20 mouse cellular contexts compared by ENCODE assay signal in genomic region chr4:57799297-57799696, GRCm38 (mm10).
DNase-seq lines count a peak whose midpoint lies in the region; ATAC-seq lines count a peak whose summit lies in the region.
"Had no signal": no experiment of that assay in that cellular context is flagged by ENCODE, and none has a peak within 500 bp of the region (broad histone marks: within the 10 kb centered on the region; RNA-seq: fewer than 3 reads in every experiment).

No protein-coding gene starts in this region.

- peak; percentile 79 for ATAC-seq in liver, embryonic 11.5 days (replicated peaks; ENCODE audit: low FRiP score)
- ATAC-seq in liver, embryonic 13.5 days (ENCODE audit: low read depth) = peak; percentile 74
- ATAC-seq in megakaryocyte-erythroid progenitor cell, adult 5-6 weeks (replicated peaks; ENCODE audit: low FRiP score, low TSS enrichment, poor library complexity, severe bottlenecking) = peak; percentile 67
- no peak for ATAC-seq in kidney, embryonic 15.5 days (replicated peaks; ENCODE audit: low FRiP score)
- ATAC-seq: forebrain, postnatal 0 days had no signal

- H3K4me3 ChIP-seq in heart, embryonic 10.5 days = no peak overlapping the region
- no peak overlapping the region for H3K4me3 ChIP-seq in liver, embryonic 11.5 days (ENCODE audit: low read depth, low read length)
- H3K4me3 ChIP-seq in liver, embryonic 13.5 days (replicated peaks) = no peak overlapping the region
- H3K4me3 ChIP-seq in kidney, embryonic 15.5 days (replicated peaks) = no peak overlapping the region
- H3K4me3 ChIP-seq: embryonic facial prominence, embryonic 13.5 days; gastrocnemius, adult 2 months; hindbrain, embryonic 15.5 days; limb, embryonic 12.5 days; midbrain, embryonic 13.5 days had no signal

- H3K9me3 ChIP-seq in heart, embryonic 10.5 days = no peaks in the 10 kb centered on the region
- no peaks in the 10 kb centered on the region for H3K9me3 ChIP-seq in liver, embryonic 11.5 days (ENCODE audit: control insufficient read depth, low read length)
- no peaks in the 10 kb centered on the region for H3K9me3 ChIP-seq in liver, embryonic 13.5 days (replicated peaks)
- H3K9me3 ChIP-seq in kidney, embryonic 15.5 days (replicated peaks) = no peaks in the 10 kb centered on the region
- H3K9me3 ChIP-seq: embryonic facial prominence, embryonic 13.5 days; hindbrain, embryonic 15.5 days; limb, embryonic 12.5 days; midbrain, embryonic 13.5 days had no signal

- no peak for DNase-seq in heart, embryonic 10.5 days (ENCODE audit: low spot score)
- DNase-seq in heart, postnatal 36 days = no peak
- no peak for DNase-seq in liver, embryonic 11.5 days (ENCODE audit: low spot score)
- DNase-seq in liver = no peak
- peak; percentile 17 for DNase-seq in liver, embryonic 13.5 days
- no peak for DNase-seq in urinary bladder, adult 18-20 months (ENCODE audit: low spot score in 2 of 2)
- DNase-seq: adrenal gland, adult 2 months; B cell, adult 2 months; cerebellum, postnatal 10 days; forebrain, postnatal 0 days; gastrocnemius, adult 2 months; lung, embryonic 14.5 days; lung, postnatal 4 days; thymus, postnatal 14 days had no signal

- WGBS in heart, embryonic 10.5 days = 26% methylated on average over 1 of the region's 1 CpGs
- WGBS in liver, embryonic 11.5 days = 18% methylated on average over 1 of the region's 1 CpGs
- 5% methylated on average over 1 of the region's 1 CpGs for WGBS in liver, embryonic 13.5 days (ENCODE audit: insufficient replicate concordance)
- 74% methylated on average over 1 of the region's 1 CpGs for WGBS in kidney, embryonic 15.5 days

- H3K4me2 ChIP-seq in liver, embryonic 11.5 days = peak overlapping the region; percentile 24; the same call in 1 of the 2 replicates
- peak overlapping the region; percentile 33 for H3K4me2 ChIP-seq in liver, embryonic 13.5 days
- H3K4me2 ChIP-seq in kidney, embryonic 15.5 days = no peak overlapping the region
- H3K4me2 ChIP-seq: embryonic facial prominence, embryonic 13.5 days; hindbrain, embryonic 15.5 days; limb, embryonic 12.5 days; lung, embryonic 14.5 days; midbrain, embryonic 13.5 days had no signal

- H3K36me3 ChIP-seq in heart, embryonic 10.5 days = peaks cover 12% of the 10 kb centered on the region
- H3K36me3 ChIP-seq in liver, embryonic 11.5 days (ENCODE audit: control insufficient read depth, insufficient read depth, low read length) = no peaks in the 10 kb centered on the region
- H3K36me3 ChIP-seq in liver, embryonic 13.5 days = no peaks in the 10 kb centered on the region
- H3K36me3 ChIP-seq in kidney, embryonic 15.5 days = no peaks in the 10 kb centered on the region
- H3K36me3 ChIP-seq: embryonic facial prominence, embryonic 13.5 days; hindbrain, embryonic 15.5 days; limb, embryonic 12.5 days; midbrain, embryonic 13.5 days had no signal

- intact Hi-C loops in heart, postnatal 36 days (cut with DNase I) = no loop called here

- peaks cover 45% of the 10 kb centered on the region for H3K4me1 ChIP-seq in heart, embryonic 10.5 days
- peaks cover 18% of the 10 kb centered on the region for H3K4me1 ChIP-seq in liver, embryonic 11.5 days (replicated peaks; ENCODE audit: control insufficient read depth, insufficient read depth, low read length)
- H3K4me1 ChIP-seq in liver, embryonic 13.5 days (replicated peaks) = peaks cover 34% of the 10 kb centered on the region
- H3K4me1 ChIP-seq in kidney, embryonic 15.5 days = peaks cover 9% of the 10 kb centered on the region

- no peaks in the 10 kb centered on the region for H3K27me3 ChIP-seq in heart, embryonic 10.5 days (ENCODE audit: insufficient read depth, poor library complexity, severe bottlenecking)
- H3K27me3 ChIP-seq in liver, embryonic 11.5 days (replicated peaks; ENCODE audit: control insufficient read depth, insufficient read depth, low read length) = no peaks in the 10 kb centered on the region
- no peaks in the 10 kb centered on the region for H3K27me3 ChIP-seq in liver, embryonic 13.5 days
- no peaks in the 10 kb centered on the region for H3K27me3 ChIP-seq in kidney, embryonic 15.5 days
- H3K27me3 ChIP-seq: embryonic facial prominence, embryonic 13.5 days; hindbrain, embryonic 15.5 days; limb, embryonic 12.5 days; midbrain, embryonic 13.5 days had no signal

- peak overlapping the region; percentile 72; the same call in 1 of the 2 replicates for H3K27ac ChIP-seq in heart, embryonic 10.5 days
- peak overlapping the region; percentile 21; the same call in 1 of the 2 replicates for H3K27ac ChIP-seq in liver, embryonic 11.5 days (ENCODE audit: low read depth, low read length)
- H3K27ac ChIP-seq in liver, embryonic 13.5 days = peak overlapping the region; percentile 69
- no peak overlapping the region for H3K27ac ChIP-seq in kidney, embryonic 15.5 days
- H3K27ac ChIP-seq: embryonic facial prominence, embryonic 13.5 days; hindbrain, embryonic 15.5 days; limb, embryonic 12.5 days had no signal

- H3K9ac ChIP-seq in liver, embryonic 11.5 days (ENCODE audit: low read depth, low read length) = no peak overlapping the region
- no peak overlapping the region for H3K9ac ChIP-seq in liver, embryonic 13.5 days
- H3K9ac ChIP-seq in kidney, embryonic 15.5 days = no peak overlapping the region
- H3K9ac ChIP-seq: embryonic facial prominence, embryonic 13.5 days; forebrain, postnatal 0 days; hindbrain, embryonic 15.5 days; limb, embryonic 12.5 days; lung, embryonic 14.5 days; midbrain, embryonic 13.5 days had no signal
